Mouse (Mus musculus): ENCODE results near the gene Fkbp11.

DNA sequence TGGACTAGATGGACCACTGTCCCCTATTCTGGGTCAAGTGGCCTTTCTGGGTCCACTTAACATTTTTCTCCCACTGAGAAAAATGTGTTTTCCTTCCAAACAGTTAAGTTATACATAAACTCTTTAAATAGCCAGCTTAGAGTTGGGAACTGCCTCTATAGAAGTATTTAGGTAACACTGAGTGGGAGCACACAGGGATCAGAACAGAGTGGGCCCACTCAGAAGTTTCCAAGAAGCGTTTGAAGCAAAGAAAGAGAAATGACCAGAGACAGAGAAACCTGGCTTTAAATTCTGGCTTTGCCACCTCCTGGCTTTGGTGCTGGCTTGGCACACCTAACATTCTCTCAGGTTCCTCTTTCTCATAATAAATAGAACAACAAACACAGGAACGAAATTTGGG lies 38.3 kb downstream of the Fkbp11 start:
- no peak for TF ChIP-seq CTCF (conservative IDR thresholded peaks at IDR 0.05; ENCODE audit: insufficient read depth, insufficient read length, low read depth, low read length)
- no peak for TF ChIP-seq POLR2A (IDR thresholded peaks at IDR 0.05; ENCODE audit: low read depth, low read length)
